Mouse (Mus musculus) ES-E14 (cell line): ENCODE results near the gene Sik3. TPM values are rescaled to one million over a fixed set of nuclear protein-coding genes. Genes with fewer than 3 reads are reported as not detected.

Experiments
- DNase-seq: peaks from one replicate; pipeline ENCODE4 v3.0.0-alpha.2; 2013; ENCODE audit warnings: low read depth, low spot score
- H3K27ac ChIP-seq: 2 replicates; pipeline ENCODE4 v1.5.1; 2012; ENCODE audit warnings: low read depth, mild to moderate bottlenecking, low read length, moderate library complexity, mixed read lengths; ENCODE audit not compliant: poor library complexity, insufficient read depth, severe bottlenecking
- H3K36me3 ChIP-seq: 2 replicates; pipeline ENCODE4 v1.6.1; 2012; ENCODE audit warnings: mild to moderate bottlenecking, low read length, moderate library complexity, mixed read lengths; ENCODE audit not compliant: control insufficient read depth, poor library complexity, insufficient read depth, severe bottlenecking
- H3K4me1 ChIP-seq, 2 experiments: fragments of 150-350 bp in 1 of 2; sonication (generic) in 1 of 2; 2 replicates each; pipeline ENCODE4 v1.6.1; 2012; ENCODE audit warnings: low read length in 2 of 2, mild to moderate bottlenecking in 1 of 2, mixed read lengths in 1 of 2; ENCODE audit not compliant: control insufficient read depth in 2 of 2, insufficient read depth in 2 of 2, poor library complexity in 1 of 2
- H3K4me3 ChIP-seq, 2 experiments: fragments of 150-350 bp in 1 of 2; sonication (generic) in 1 of 2; 2 replicates each; pipeline ENCODE4 v1.5.1; 2012; ENCODE audit warnings: low read length in 2 of 2, low read depth in 1 of 2, mild to moderate bottlenecking in 1 of 2, mixed read lengths in 1 of 2; ENCODE audit not compliant: insufficient read depth in 1 of 2, poor library complexity in 1 of 2, severe bottlenecking in 1 of 2
- H3K9ac ChIP-seq: 2 replicates; pipeline ENCODE4 v1.6.1; 2012; ENCODE audit warnings: low read depth, mild to moderate bottlenecking, low read length, mixed read lengths; ENCODE audit not compliant: poor library complexity, insufficient read depth, severe bottlenecking
- H3K9me3 ChIP-seq: fragments of 150-350 bp; sonication (generic); 2 replicates; pipeline ENCODE4 v1.6.1; 2012; ENCODE audit warnings: low read depth, mild to moderate bottlenecking, low read length; ENCODE audit not compliant: control insufficient read depth, insufficient read depth
- CHD2 ChIP-seq: IDR thresholded peaks from 2 replicates; pipeline ENCODE4 v1.6.1; 2014; ENCODE audit warnings: mild to moderate bottlenecking, low read depth, low read length, inconsistent platforms
- HCFC1 ChIP-seq: IDR thresholded peaks from 2 replicates; pipeline ENCODE4 v1.6.1; 2012; ENCODE audit warnings: low read length, inconsistent platforms, borderline replicate concordance; ENCODE audit not compliant: insufficient read depth
- MAFK ChIP-seq: IDR thresholded peaks from 2 replicates; pipeline ENCODE4 v1.6.1; 2014; ENCODE audit warnings: mild to moderate bottlenecking, low read depth, low read length, inconsistent platforms; ENCODE audit not compliant: insufficient read depth
- ZC3H11A ChIP-seq: IDR thresholded peaks from 2 replicates; pipeline ENCODE4 v1.6.1; 2012; ENCODE audit warnings: low read depth, mild to moderate bottlenecking, inconsistent platforms, low read length, borderline replicate concordance
- ZNF384 ChIP-seq: IDR thresholded peaks from 2 replicates; pipeline ENCODE4 v1.6.1; 2012; ENCODE audit warnings: low read depth, low read length, inconsistent platforms
- in situ Hi-C, 2 experiments: fragments of 600-800 bp; cut with MboI; formaldehyde crosslinking; loops; one replicate each; pipeline ENCODE4 v1.15.1; 2025; ENCODE audit warnings: low sequenced_read_pairs in 2 of 2, inconsistent platforms in 1 of 2; ENCODE audit not compliant: unreplicated experiment in 2 of 2
- total RNA-seq: library from RNA; depleted of rRNA; stranded (reverse); fragments of 300-350 nt; gene quantifications from 2 replicates; pipeline ENCODE4 v1.2.3, GENCODE M21; 2012

Gene Sik3
- total RNA-seq, 1 experiment: 18.9 TPM

GRCm38 (mm10) chr9:46146437-46146836 lies 133.8 kb downstream of the Sik3 start:
- DNase-seq: no peak

DNA sequence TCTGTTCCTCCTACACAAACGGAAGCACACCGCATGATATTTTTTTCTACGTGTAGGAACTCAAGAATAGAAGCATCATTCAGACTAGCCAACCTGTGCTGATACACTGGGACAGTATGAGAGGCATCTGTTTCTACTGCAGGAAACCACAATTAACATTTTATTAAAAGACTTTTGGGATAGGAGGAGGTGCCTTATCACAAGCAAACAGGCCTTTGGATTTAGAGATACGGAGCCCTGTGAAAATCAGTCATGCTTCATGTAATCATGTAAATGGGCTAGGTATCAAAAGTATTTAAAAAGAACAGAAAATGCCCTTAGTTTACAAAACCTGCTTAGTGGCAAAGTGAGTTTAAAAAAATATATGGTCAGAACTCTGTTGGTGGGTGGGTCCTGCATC lies 136.1 kb downstream of the Sik3 start:
- no peak overlapping the region for H3K27ac ChIP-seq
- TF ChIP-seq ZNF384: no peak
- TF ChIP-seq ZC3H11A: no peak
- TF ChIP-seq MAFK: no peak
- no peak for TF ChIP-seq HCFC1
- TF ChIP-seq CHD2: no peak
- H3K4me3 ChIP-seq: no peak overlapping the region
- peaks cover 8% of the 10 kb centered on the region in 2 experiments for H3K4me1 ChIP-seq
- H3K36me3 ChIP-seq: no peaks in the 10 kb centered on the region
- DNase-seq: no peak
- no peak overlapping the region for H3K9ac ChIP-seq
- in situ Hi-C loops: no loop called here
- no peaks in the 10 kb centered on the region for H3K9me3 ChIP-seq

More at GRCm38 (mm10) chr9:46146437-46146836, 133.8 kb downstream of the Sik3 start:
- H3K27ac ChIP-seq: no peak overlapping the region
- in situ Hi-C loops: no loop called here
- peaks cover 3 to 6% of the 10 kb centered on the region in 2 experiments; a peak in 3 of 4 replicates for H3K4me1 ChIP-seq
- no peaks in the 10 kb centered on the region for H3K9me3 ChIP-seq
- no peaks in the 10 kb centered on the region for H3K36me3 ChIP-seq
- TF ChIP-seq ZNF384 (no peak), MAFK (no peak), ZC3H11A (no peak), CHD2 (no peak), HCFC1 (no peak)
- no peak overlapping the region for H3K4me3 ChIP-seq
- H3K9ac ChIP-seq: no peak overlapping the region

DNA sequence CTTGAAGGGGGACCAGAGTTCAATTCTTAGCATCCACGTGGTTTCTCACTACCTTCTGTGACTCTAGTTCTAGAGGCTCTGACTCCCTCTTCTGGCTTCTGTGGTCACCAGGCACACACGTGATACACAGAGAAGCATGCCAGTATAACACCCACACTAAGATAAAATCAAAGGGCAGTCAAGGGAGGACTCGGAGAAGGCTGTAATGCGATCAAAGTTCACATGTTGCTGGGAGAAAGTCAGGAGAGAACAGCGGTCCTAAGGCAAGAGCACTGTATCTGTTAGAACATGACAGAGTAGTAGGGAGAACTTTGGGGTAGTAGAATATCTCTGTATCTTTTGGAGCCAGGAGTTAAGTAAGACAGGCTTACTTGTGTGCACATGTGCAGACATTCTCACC lies 136.8 kb downstream of the Sik3 start:
- Histone ChIP-seq H3K4me3 (no peak overlapping the region), H3K27ac (peak overlapping the region; percentile 80; the same call in 1 of the 2 replicates), H3K9ac (no peak overlapping the region), H3K9me3 (no peaks in the 10 kb centered on the region), H3K36me3 (no peaks in the 10 kb centered on the region), H3K4me1 (peaks cover 8% of the 10 kb centered on the region in 2 experiments)
- no peak for DNase-seq
- in situ Hi-C loops: no loop called here
- TF ChIP-seq HCFC1 (no peak), ZNF384 (no peak), ZC3H11A (no peak), MAFK (no peak), CHD2 (no peak)

GRCm38 (mm10) chr9:46150116-46150515 lies 137.5 kb downstream of the Sik3 start:
- in situ Hi-C loops: no loop called here
- peak overlapping the region; percentile 80 for H3K27ac ChIP-seq
- no peak for DNase-seq

More at GRCm38 (mm10) chr9:46150116-46150515, 137.5 kb downstream of the Sik3 start:
- TF ChIP-seq ZC3H11A: no peak
- TF ChIP-seq CHD2: no peak
- no peak for TF ChIP-seq HCFC1
- TF ChIP-seq MAFK: no peak
- TF ChIP-seq ZNF384: no peak
- H3K4me1 ChIP-seq: peaks cover 8 to 11% of the 10 kb centered on the region in 2 experiments
- H3K9ac ChIP-seq: no peak overlapping the region
- H3K36me3 ChIP-seq: no peaks in the 10 kb centered on the region; the same call in 1 of the 2 replicates
- no peak overlapping the region for H3K4me3 ChIP-seq
- H3K9me3 ChIP-seq: no peaks in the 10 kb centered on the region
